Mouse (Mus musculus): ENCODE data around the gene Gm9970. TPM values are rescaled to one million over a fixed set of nuclear protein-coding genes. Genes with fewer than 3 reads are reported as not detected.
A peak's percentile ranks its signal among the peaks of the same experiment; 100 is the strongest.

Gm9970 gene
- polyA plus RNA-seq (2015; fragmentation: Nextera tagmentation; extraction: Ambion mirVana): 0.45 TPM in 1 of 2 replicates, not detected in the other

DNA sequence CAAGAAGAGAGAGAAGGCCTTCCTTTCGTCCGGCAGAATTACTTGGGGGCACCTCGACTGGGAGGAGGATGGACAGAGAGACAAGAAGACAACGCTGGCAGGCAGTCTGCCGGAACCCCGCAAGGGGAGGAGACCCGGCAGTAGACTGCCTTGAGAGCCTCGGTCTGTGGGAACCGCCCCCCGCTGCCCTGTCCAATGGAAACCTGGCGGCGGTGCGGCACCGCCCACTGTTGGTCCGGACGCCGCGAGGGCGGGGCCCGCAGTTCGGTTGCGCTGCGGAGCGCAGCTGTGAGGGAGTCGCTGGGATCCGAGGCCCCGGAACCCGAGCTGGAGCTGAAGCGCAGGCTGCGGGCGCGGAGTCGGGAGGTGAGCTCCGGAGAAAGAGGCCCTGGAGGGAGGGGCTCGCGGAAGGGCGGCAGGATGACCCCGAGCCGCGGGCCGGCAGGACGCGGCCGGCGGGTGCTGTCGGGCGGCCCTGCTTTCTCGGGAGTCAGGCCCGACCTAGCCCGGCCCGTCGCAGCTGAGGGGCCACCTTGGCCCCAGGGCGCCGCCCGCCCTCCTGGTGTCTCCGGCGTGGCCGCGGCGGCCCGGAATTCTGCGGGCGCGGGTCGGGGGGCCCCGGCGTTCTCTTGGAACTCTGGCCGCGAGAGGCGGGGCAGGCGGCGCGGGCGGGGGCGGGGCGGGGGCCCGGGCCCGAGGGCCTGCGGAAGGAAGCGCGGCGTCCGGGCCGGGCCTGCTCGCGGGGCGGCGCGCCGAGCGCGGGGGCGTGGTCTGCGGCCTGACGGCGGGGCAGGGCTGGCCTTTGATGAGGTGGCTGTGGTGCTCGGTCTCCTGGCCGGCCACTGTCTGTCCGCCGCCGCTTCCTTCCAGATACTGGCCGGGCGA is at the start of gene Gm9970, which contains the start of gene Nrbp1:
Gm9970 (minus strand) TSS at position 596 of the 885 bp plus-strand sequence.
Nrbp1 (plus strand) TSS at position 228 of the 885 bp plus-strand sequence.
- peak within 1 kb of the TSS; percentile 99 for H3K27ac ChIP-seq (ENCODE audit: low read length)
- ATAC-seq (ENCODE audit: insufficient read depth, low FRiP score): peak; percentile 99
- peaks cover 14% of the 10 kb centered on the region; the same call in 1 of the 2 replicates for H3K36me3 ChIP-seq (ENCODE audit: control insufficient read depth, insufficient read depth, low read length)
- H3K9ac ChIP-seq (ENCODE audit: low read length): peak within 1 kb of the TSS; percentile 99
- H3K4me1 ChIP-seq (ENCODE audit: control insufficient read depth, insufficient read depth, low read length): peaks cover 5% of the 10 kb centered on the region
- peak within 1 kb of the TSS; percentile 93 for H3K4me2 ChIP-seq (ENCODE audit: low read depth, low read length)
- no peaks in the 10 kb centered on the region for H3K27me3 ChIP-seq (ENCODE audit: control insufficient read depth, insufficient read depth, low read length)
- under 1% methylated on average over 86 of the region's 103 CpGs for WGBS
- peak within 1 kb of the TSS; percentile 88 for H3K4me3 ChIP-seq (replicated peaks; ENCODE audit: low read length)
- H3K9me3 ChIP-seq (replicated peaks; ENCODE audit: control insufficient read depth, low read length): no peaks in the 10 kb centered on the region

- Histone ChIP-seq H3K4me2 (ENCODE audit: low read depth, low read length) (peak overlapping the region; percentile 76), H3K27ac (ENCODE audit: low read length) (no peak overlapping the region), H3K36me3 (ENCODE audit: control insufficient read depth, insufficient read depth, low read length) (no peaks in the 10 kb centered on the region), H3K27me3 (ENCODE audit: control insufficient read depth, insufficient read depth, low read length) (no peaks in the 10 kb centered on the region), H3K9ac (ENCODE audit: low read length) (peak overlapping the region; percentile 70; the same call in 1 of the 2 replicates), H3K9me3 (replicated peaks; ENCODE audit: control insufficient read depth, low read length) (no peaks in the 10 kb centered on the region), H3K4me3 (replicated peaks; ENCODE audit: low read length) (peak overlapping the region; percentile 68), H3K4me1 (ENCODE audit: control insufficient read depth, insufficient read depth, low read length) (peaks cover 9% of the 10 kb centered on the region; the same call in 1 of the 2 replicates)
- no peak for ATAC-seq (ENCODE audit: insufficient read depth, low FRiP score)
- 79% methylated on average over 3 of the region's 3 CpGs for WGBS
These were observed 48.7 kb upstream of the Gm9970 start for GRCm38 (mm10) chr5:31289626-31290230.

DNA sequence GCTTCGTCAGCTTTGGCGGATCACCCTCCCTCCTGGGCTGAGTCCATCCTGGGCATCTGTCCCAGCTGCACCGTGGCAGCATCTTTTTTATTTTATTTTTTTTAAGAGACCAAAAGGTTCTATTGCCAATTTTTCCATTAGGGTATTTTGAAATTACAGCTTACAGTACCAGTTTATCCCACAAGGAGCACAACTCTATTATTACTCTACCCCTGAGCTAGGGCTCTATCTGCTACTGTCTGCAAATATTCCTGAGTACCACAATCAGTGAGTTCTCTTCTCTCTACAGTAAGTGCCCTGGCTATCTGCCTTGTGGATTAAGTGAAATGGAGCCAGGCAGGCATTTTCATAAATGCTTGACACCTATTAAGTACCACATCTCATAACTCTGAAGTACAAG is 47.6 kb upstream of the Gm9970 start:
- no peak overlapping the region for H3K4me2 ChIP-seq (ENCODE audit: low read depth, low read length)
- no peaks in the 10 kb centered on the region for H3K9me3 ChIP-seq (replicated peaks; ENCODE audit: control insufficient read depth, low read length)
- peaks cover 5% of the 10 kb centered on the region; the same call in 1 of the 2 replicates for H3K4me1 ChIP-seq (ENCODE audit: control insufficient read depth, insufficient read depth, low read length)
- no peak overlapping the region for H3K9ac ChIP-seq (ENCODE audit: low read length)
- H3K36me3 ChIP-seq (ENCODE audit: control insufficient read depth, insufficient read depth, low read length): peaks cover 3% of the 10 kb centered on the region; the same call in 1 of the 2 replicates
- no peak overlapping the region for H3K4me3 ChIP-seq (replicated peaks; ENCODE audit: low read length)
- 80% methylated on average over 3 of the region's 3 CpGs for WGBS
- no peaks in the 10 kb centered on the region for H3K27me3 ChIP-seq (ENCODE audit: control insufficient read depth, insufficient read depth, low read length)
- no peak for ATAC-seq (ENCODE audit: insufficient read depth, low FRiP score)
- no peak overlapping the region for H3K27ac ChIP-seq (ENCODE audit: low read length)

DNA sequence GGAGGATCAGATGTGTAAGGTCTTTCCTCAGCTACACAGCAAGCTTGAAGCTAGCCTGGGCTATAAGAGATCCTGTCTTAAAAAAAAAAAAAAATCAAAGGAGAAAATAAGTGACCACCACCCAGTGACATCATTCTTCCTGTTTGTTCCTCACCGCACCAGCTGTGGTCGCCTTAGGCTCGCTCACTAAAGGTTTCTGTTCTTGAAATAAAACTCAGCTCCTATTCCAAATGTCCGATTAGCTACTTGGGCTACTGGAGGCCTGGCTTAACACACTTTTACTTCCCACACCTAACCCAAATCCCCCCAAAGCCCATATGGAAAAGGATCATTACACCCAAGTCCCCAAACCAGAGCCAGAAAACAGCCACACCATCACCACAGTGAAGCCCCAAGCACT is 47.2 kb upstream of the Gm9970 start:
- H3K4me2 ChIP-seq (ENCODE audit: low read depth, low read length): no peak overlapping the region
- no peak overlapping the region for H3K27ac ChIP-seq (ENCODE audit: low read length)
- no peak overlapping the region for H3K4me3 ChIP-seq (replicated peaks; ENCODE audit: low read length)
- H3K4me1 ChIP-seq (ENCODE audit: control insufficient read depth, insufficient read depth, low read length): peaks cover 5% of the 10 kb centered on the region; the same call in 1 of the 2 replicates
- ATAC-seq (ENCODE audit: insufficient read depth, low FRiP score): no peak
- no peaks in the 10 kb centered on the region for H3K27me3 ChIP-seq (ENCODE audit: control insufficient read depth, insufficient read depth, low read length)
- no peaks in the 10 kb centered on the region for H3K9me3 ChIP-seq (replicated peaks; ENCODE audit: control insufficient read depth, low read length)
- H3K9ac ChIP-seq (ENCODE audit: low read length): no peak overlapping the region
- 64% methylated on average over 4 of the region's 4 CpGs for WGBS
- peaks cover 6% of the 10 kb centered on the region; the same call in 1 of the 2 replicates for H3K36me3 ChIP-seq (ENCODE audit: control insufficient read depth, insufficient read depth, low read length)

- Histone ChIP-seq H3K4me3 (replicated peaks; ENCODE audit: low read length) (no peak overlapping the region), H3K27ac (ENCODE audit: low read length) (no peak overlapping the region), H3K9ac (ENCODE audit: low read length) (no peak overlapping the region), H3K9me3 (replicated peaks; ENCODE audit: control insufficient read depth, low read length) (no peaks in the 10 kb centered on the region), H3K27me3 (ENCODE audit: control insufficient read depth, insufficient read depth, low read length) (no peaks in the 10 kb centered on the region), H3K36me3 (ENCODE audit: control insufficient read depth, insufficient read depth, low read length) (peaks cover 15% of the 10 kb centered on the region), H3K4me2 (ENCODE audit: low read depth, low read length) (no peak overlapping the region), H3K4me1 (ENCODE audit: control insufficient read depth, insufficient read depth, low read length) (no peaks in the 10 kb centered on the region)
- WGBS: 83% methylated on average over 20 of the region's 20 CpGs
- no peak for ATAC-seq (ENCODE audit: insufficient read depth, low FRiP score)
These were observed 38.4 kb upstream of the Gm9970 start for GRCm38 (mm10) chr5:31279245-31279988.

GRCm38 (mm10) chr5:31273018-31273417 is 32.0 kb upstream of the Gm9970 start:
- Histone ChIP-seq H3K9ac (ENCODE audit: low read length) (no peak overlapping the region), H3K36me3 (ENCODE audit: control insufficient read depth, insufficient read depth, low read length) (0 out of 2 replicates have a peak, but pooled peaks cover 5% of the 10 kb centered on the region), H3K4me2 (ENCODE audit: low read depth, low read length) (no peak overlapping the region), H3K4me1 (ENCODE audit: control insufficient read depth, insufficient read depth, low read length) (no peaks in the 10 kb centered on the region), H3K9me3 (replicated peaks; ENCODE audit: control insufficient read depth, low read length) (no peaks in the 10 kb centered on the region), H3K4me3 (replicated peaks; ENCODE audit: low read length) (no peak overlapping the region), H3K27ac (ENCODE audit: low read length) (no peak overlapping the region), H3K27me3 (ENCODE audit: control insufficient read depth, insufficient read depth, low read length) (no peaks in the 10 kb centered on the region)
- no peak for ATAC-seq (ENCODE audit: insufficient read depth, low FRiP score)
- WGBS: 89% methylated on average over 6 of the region's 6 CpGs

DNA sequence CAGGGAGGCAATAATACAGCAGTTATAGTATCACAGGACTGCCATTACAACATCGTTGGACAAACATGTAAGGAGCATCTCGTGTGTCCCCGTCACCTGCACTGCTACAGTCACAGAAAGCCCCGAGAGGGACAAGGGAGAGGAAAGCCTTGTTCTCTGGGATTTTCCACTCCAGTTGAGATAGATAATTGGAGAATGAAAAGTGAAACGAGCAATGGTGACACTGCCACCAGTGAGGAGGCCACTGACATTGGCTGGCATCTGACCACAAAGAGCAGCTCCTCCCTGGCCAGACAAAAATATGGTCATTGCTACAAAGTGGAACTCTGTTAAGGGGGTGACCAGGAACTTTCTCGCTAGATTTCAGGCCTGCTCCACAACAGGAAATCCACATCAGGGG is 26.7 kb upstream of the Gm9970 start:
- H3K36me3 ChIP-seq (ENCODE audit: control insufficient read depth, insufficient read depth, low read length): 0 out of 2 replicates have a peak, but pooled peaks cover 4% of the 10 kb centered on the region

DNA sequence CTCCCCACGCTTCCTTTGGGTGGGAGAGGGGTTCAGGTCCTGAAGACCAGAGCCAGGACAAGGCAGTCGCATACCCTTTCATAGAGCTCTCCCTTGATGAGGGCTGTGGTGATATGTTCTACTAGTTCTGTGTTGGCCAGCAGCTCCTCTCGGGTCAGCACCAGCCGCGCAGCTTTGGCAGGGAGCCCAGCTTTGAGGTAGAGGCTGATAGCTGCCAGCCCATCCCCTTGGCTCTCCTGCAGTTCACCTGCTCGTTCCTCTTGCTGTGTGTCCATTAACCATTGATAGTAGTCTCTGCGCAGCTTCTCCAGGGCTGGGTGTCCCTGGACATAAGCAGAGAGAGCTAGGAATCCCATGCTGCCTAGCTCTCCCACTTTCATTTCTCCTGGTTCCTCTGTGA is 25.1 kb upstream of the Gm9970 start:
- H3K4me1 ChIP-seq (ENCODE audit: control insufficient read depth, insufficient read depth, low read length): no peaks in the 10 kb centered on the region
- H3K9ac ChIP-seq (ENCODE audit: low read length): no peak overlapping the region
- 0 out of 2 replicates have a peak, but pooled peaks cover 4% of the 10 kb centered on the region for H3K36me3 ChIP-seq (ENCODE audit: control insufficient read depth, insufficient read depth, low read length)
- no peaks in the 10 kb centered on the region for H3K27me3 ChIP-seq (ENCODE audit: control insufficient read depth, insufficient read depth, low read length)
- no peak overlapping the region for H3K4me2 ChIP-seq (ENCODE audit: low read depth, low read length)
- no peak overlapping the region for H3K27ac ChIP-seq (ENCODE audit: low read length)
- no peak overlapping the region for H3K4me3 ChIP-seq (replicated peaks; ENCODE audit: low read length)
- WGBS: 86% methylated on average over 7 of the region's 7 CpGs
- no peaks in the 10 kb centered on the region for H3K9me3 ChIP-seq (replicated peaks; ENCODE audit: control insufficient read depth, low read length)
- no peak for ATAC-seq (ENCODE audit: insufficient read depth, low FRiP score)

More for the DNA sequence above, 26.7 kb upstream of the Gm9970 start:
- H3K4me3 ChIP-seq (replicated peaks; ENCODE audit: low read length): no peak overlapping the region
- H3K9me3 ChIP-seq (replicated peaks; ENCODE audit: control insufficient read depth, low read length): no peaks in the 10 kb centered on the region
- H3K4me2 ChIP-seq (ENCODE audit: low read depth, low read length): no peak overlapping the region
- WGBS: 84% methylated on average over 6 of the region's 6 CpGs
- H3K9ac ChIP-seq (ENCODE audit: low read length): no peak overlapping the region
- ATAC-seq (ENCODE audit: insufficient read depth, low FRiP score): no peak
- H3K27ac ChIP-seq (ENCODE audit: low read length): no peak overlapping the region
- no peaks in the 10 kb centered on the region for H3K27me3 ChIP-seq (ENCODE audit: control insufficient read depth, insufficient read depth, low read length)
- H3K4me1 ChIP-seq (ENCODE audit: control insufficient read depth, insufficient read depth, low read length): no peaks in the 10 kb centered on the region
